Mouse (Mus musculus) thymus, adult 18-20 months (tissue): Measurements from ENCODE around the gene Tmem8.
A peak's percentile ranks its signal among the peaks of the same experiment; 100 is the strongest.
"Not testable (repeated sequence)": the region's sequence is repeated elsewhere in the genome, so short reads cannot be mapped to it uniquely, and the experiment has no call there.

Experiments
- DNase-seq, 2 experiments: peaks; one replicate each; pipeline ENCODE4 v3.0.0; 2022; ENCODE audit warnings: mixed read lengths in 2 of 2

The Tmem8 gene

GRCm38 (mm10) chr17:26111722-26112121, 1.4 kb upstream of the Tmem8 start:
- DNase-seq, result no peak

- DNase-seq, result no peak
Observed at GRCm38 (mm10) chr17:26112751-26113150, 348 bp upstream of the Tmem8 start.

- no peak for DNase-seq
Observed at GRCm38 (mm10) chr17:26114061-26114460, 962 bp downstream of the Tmem8 start.

GRCm38 (mm10) chr17:26114461-26114860, 1.4 kb downstream of the Tmem8 start:
- not testable (repeated sequence) for DNase-seq

- no peak for DNase-seq
Observed at GRCm38 (mm10) chr17:26115205-26115898, 2.3 kb downstream of the Tmem8 start.

- DNase-seq, result no peak
Observed at GRCm38 (mm10) chr17:26115956-26116487, 2.9 kb downstream of the Tmem8 start.

GRCm38 (mm10) chr17:26116503-26117258, 3.6 kb downstream of the Tmem8 start:
- no peak for DNase-seq

- DNase-seq, result no peak
Observed at GRCm38 (mm10) chr17:26119766-26120710, 6.9 kb downstream of the Tmem8 start.

- DNase-seq, result no peak
Observed at GRCm38 (mm10) chr17:26122431-26123140, 9.5 kb downstream of the Tmem8 start.

GRCm38 (mm10) chr17:26123267-26123684, 10.2 kb downstream of the Tmem8 start, which contains the start of gene Mrpl28:
Gene Mrpl28, plus strand, starts transcription at chr17:26123500.
- peak; percentile 69 to 78 for DNase-seq

- DNase-seq, result no peak
Observed at GRCm38 (mm10) chr17:26124560-26124959, 11.5 kb downstream of the Tmem8 start.

- DNase-seq, result no peak
Observed at GRCm38 (mm10) chr17:26125226-26125625, 12.1 kb downstream of the Tmem8 start.

GRCm38 (mm10) chr17:26131062-26131732, 18.1 kb downstream of the Tmem8 start:
- DNase-seq, result no peak

- DNase-seq, result no peak
Observed at GRCm38 (mm10) chr17:26131856-26132853, 19.1 kb downstream of the Tmem8 start.

GRCm38 (mm10) chr17:26137106-26137750, 24.1 kb downstream of the Tmem8 start:
- no peak for DNase-seq

- DNase-seq, result no peak
Observed at GRCm38 (mm10) chr17:26137751-26138130, 24.6 kb downstream of the Tmem8 start.

GRCm38 (mm10) chr17:26138239-26138836, 25.2 kb downstream of the Tmem8 start, which contains the start of gene Axin1:
Gene Axin1, plus strand, starts transcription at chr17:26138688.
- DNase-seq, result peak; percentile 96 to 99

GRCm38 (mm10) chr17:26138901-26139381, 25.8 kb downstream of the Tmem8 start:
- DNase-seq, result peak; percentile 36 to 40

- DNase-seq, result no peak
Observed at GRCm38 (mm10) chr17:26142796-26143195, 29.7 kb downstream of the Tmem8 start.
